Mouse (Mus musculus): ENCODE measurements at regions not wholly inside any gene's neighbourhood (a gene's known extent, or its start where the extent isn't known, plus 50 kb on each side); places are given as distances from the start of the nearest gene placed in this dataset.
"Not testable (repeated sequence)": the region's sequence is repeated elsewhere in the genome, so short reads cannot be mapped to it uniquely, and the experiment has no call there.

DNA sequence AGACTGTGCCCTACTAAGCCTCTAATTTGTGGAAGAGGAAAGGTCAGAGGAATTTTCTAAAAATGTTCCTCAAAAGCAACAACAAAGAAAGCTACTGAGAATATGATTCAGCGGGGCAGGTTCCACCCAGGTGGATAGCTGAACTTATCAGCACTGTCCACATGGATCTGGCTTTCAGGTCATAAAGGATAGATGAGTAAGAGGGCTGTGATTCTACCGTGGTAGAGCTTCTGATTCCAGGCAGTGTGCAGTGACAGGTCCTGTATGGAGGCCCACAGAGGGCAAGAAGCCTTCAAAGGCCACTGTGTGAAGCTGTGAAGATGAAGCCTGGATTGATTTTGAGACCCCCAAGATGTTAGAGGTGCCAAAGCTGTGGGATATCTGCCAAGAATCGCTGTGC is 51.8 kb downstream of the Teddm3 start:
- DNase-seq (ENCODE audit: low spot score in 2 of 2) = not testable (repeated sequence)

- not testable (repeated sequence) for DNase-seq (ENCODE audit: low spot score in 2 of 2)
Measured at GRCm38 (mm10) chr16:21100126-21100525, 53.7 kb downstream of the Teddm3 start.

GRCm38 (mm10) chr16:21074779-21075148 is 79.0 kb downstream of the Teddm3 start:
- DNase-seq (ENCODE audit: low spot score in 2 of 2) = no peak

DNA sequence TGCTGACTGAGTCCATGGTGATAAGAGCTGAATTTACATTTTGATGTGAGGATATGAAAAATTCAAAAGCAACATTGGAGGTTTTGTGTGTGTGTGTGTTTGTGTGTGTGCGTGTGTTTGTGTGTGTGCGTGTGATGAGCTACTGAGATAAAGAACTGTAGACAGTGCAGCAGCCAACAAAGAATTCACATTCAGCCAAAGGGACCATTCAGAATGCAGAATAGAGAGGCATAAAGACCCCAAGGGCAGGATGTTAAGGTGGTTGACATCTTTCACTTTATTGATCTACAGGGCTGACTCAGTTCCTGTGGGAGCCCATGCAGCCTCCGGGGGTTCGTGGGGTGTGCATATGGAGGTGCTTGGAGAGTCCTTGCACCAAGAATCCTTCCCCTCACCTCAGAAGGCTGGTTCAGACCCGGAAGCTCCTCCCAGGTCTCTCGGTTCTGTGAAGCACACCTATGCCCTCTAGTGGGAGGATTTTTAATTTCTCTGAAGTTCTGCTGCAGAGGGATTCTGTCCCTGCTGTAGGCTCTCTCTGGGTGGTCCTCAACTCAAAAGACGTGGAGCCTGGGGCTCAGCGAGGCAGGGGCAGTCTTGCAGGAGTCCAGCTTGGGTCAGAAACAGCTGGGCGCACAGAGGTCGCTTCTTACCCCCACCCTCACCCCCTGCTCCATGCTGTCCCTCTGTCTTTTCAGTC is 79.6 kb downstream of the Teddm3 start:
- not testable (repeated sequence) for DNase-seq (ENCODE audit: low spot score in 2 of 2)

- no peak for DNase-seq (ENCODE audit: low spot score in 2 of 2)
Measured at GRCm38 (mm10) chr16:21060211-21060610, 93.6 kb downstream of the Teddm3 start.

- no peak for DNase-seq (ENCODE audit: low spot score in 2 of 2)
Measured at GRCm38 (mm10) chr16:21054772-21055171, 99.0 kb downstream of the Teddm3 start.

DNA sequence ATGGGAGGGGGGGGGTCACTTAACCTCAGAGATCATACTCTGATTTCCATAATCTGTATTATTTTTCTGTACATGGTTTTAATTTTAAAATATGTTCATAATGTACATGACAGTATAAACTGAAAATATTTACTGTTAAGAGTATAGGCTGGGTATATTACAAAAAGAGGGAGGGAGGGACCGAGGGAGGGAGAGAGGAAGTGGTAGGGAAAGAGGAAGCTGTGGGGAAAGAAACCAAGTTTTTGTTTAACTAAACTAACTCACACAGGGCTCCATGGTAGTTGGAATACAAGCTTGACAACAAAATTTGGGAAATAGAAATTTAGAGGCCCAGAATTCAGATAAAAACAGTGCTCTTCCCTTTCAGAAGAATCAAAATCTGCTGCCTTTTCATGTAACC is 131.7 kb downstream of the Teddm3 start:
- DNase-seq (ENCODE audit: low spot score in 2 of 2) = not testable (repeated sequence)

DNA sequence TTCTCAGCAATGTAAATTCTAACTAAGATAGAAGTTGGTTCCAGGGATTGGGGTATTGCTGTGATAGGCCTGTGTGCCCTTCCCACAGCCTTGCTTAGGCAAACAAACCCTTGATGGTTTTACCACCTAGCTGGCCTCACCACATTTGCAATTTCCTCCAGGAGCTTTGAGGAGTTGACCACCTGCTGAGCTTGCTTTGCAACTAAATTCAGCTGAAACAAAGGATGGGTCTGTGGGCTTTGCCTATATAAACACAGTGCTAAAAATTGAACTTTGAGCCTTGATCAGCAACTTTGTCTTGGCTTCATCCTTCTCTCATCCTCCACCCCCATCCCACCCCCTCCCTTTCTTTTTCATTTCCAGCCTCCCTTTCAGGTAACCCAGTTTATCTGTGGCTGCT is 148.9 kb downstream of the Teddm3 start:
- no peak for DNase-seq (ENCODE audit: low spot score in 2 of 2)

- DNase-seq (ENCODE audit: low spot score in 2 of 2) = no peak
Measured at GRCm38 (mm10) chr16:21001126-21001525, 152.7 kb downstream of the Teddm3 start.

- DNase-seq (ENCODE audit: low spot score in 2 of 2) = no peak
Measured at GRCm38 (mm10) chr16:20990524-20990923, 163.3 kb downstream of the Teddm3 start.

DNA sequence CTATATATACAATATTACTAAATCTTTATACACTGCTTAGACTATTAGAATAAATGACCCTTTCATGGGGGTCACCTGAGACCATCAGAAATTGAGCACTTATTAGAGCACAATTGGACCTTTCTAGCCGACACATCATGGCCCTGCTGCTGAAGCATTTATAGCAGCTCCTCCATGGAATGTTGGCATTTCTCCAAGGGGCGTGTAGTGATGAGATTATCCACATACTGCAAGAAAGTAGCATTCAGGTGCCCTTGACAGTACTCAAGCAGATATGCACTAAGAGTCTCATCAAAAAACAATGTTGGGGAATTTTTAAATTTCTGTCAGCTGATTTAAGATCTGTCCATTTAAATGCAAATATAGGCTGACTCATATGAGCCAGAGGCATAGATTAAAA is 178.4 kb downstream of the Teddm3 start:
- DNase-seq (ENCODE audit: low spot score in 2 of 2) = no peak

- no peak for DNase-seq (ENCODE audit: low spot score in 2 of 2)
Measured at GRCm38 (mm10) chr16:20972442-20972841, 181.4 kb downstream of the Teddm3 start.

GRCm38 (mm10) chr16:20958905-20959304 is 194.9 kb downstream of the Teddm3 start:
- no peak for DNase-seq (ENCODE audit: low spot score in 2 of 2)

DNA sequence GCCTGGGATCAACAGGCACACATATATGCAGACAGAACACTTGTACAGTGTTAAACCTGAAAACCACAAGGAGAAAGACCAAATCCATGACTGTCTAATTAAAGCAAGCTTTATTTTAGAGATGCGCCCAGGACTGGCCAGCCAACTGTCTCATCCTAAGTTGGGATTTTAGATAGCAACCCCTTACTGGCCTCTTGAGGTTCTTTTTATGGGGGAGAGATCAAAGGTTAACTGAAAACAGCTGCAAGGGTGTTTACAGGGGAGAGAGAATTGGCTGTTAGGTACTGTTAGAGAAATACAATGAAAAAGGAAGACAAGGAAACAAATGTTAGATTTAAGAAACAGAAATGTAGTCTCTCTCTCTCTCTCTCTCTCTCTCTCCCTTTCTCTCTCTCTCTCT is 202.4 kb upstream of the Thpo start:
- no peak for DNase-seq (ENCODE audit: low spot score in 2 of 2)

GRCm38 (mm10) chr16:20934846-20935245 is 200.5 kb upstream of the Thpo start:
- DNase-seq (ENCODE audit: low spot score in 2 of 2) = not testable (repeated sequence)

- not testable (repeated sequence) for DNase-seq (ENCODE audit: low spot score in 2 of 2)
Measured at GRCm38 (mm10) chr16:20930003-20930402, 195.7 kb upstream of the Thpo start.

DNA sequence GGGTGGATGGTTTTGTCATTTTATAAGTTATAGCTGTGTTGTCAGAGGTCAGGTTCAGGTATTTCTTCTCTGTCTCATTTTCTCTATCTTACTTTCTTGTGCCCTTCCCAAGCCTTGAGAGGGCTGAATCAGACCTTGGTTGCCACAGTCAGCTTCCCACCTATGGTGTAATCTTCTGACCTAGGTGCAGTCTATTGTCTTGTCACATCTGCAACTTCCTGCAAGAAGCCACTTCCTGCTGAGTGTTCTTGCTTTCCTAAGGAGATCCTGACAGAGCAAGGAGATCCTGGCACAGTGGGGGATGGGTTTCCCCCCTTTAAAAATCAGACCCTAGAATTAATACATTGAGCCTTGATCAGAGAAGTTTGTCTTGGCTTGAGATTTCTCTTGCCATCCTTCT is 191.5 kb upstream of the Thpo start:
- not testable (repeated sequence) for DNase-seq (ENCODE audit: low spot score in 2 of 2)

DNA sequence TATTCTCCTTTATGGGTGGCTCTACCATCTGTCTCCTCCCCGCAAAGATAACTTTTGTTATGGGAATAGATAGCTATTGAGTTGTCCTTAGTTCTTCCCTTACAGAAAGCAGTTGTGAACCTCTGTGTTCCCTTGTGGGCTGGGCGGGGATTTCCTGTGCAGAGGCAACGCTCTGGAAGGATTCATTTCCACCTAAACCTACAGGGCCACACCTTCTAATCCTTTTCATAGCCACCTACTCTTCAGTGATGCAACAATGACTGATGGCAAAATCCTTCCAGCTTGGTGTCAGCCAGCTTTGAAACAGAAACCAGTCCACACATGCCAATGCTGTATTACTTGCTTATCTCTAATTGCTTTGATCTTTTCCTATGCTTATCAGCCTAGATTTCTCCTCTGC is 176.6 kb upstream of the Thpo start:
- not testable (repeated sequence) for DNase-seq (ENCODE audit: low spot score in 2 of 2)

DNA sequence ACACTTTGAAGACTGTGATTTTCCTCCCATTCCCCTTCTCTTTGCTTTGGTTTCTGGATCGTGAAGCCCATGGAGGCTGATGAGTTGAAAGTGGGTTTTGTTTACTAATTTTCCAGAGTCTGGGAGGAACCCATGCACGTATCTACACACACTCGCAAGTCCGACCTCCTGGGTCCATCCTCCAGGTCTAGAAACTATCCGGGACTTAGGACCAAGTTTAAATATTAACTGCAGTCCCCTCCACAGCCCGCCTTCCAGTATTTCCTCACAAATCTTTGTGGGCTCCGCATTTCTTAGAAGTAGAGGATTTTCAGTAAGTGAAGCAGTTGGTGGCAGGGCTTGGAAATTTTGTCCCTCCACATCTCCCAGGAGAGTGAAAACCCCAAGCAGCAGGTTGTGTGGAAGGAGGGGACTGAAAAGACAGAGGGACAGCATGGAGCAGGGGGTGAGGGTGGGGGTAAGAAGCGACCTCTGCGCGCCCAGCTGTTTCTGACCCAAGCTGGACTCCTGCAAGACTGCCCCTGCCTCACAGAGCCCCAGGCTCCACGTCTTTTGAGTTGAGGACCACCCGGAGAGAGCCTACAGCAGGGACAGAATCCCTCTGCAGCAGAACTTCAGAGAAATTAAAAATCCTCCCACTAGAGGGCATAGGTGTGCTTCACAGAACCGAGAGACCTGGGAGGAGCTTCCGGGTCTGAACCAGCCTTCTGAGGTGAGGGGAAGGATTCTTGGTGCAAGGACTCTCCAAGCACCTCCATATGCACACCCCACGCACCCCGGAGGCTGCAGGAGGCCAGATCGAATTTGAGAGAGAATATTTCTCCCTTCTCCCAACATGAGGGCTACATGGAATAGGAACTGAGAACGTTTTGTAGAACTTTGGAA is 174.4 kb upstream of the Thpo start:
- not testable (repeated sequence) for DNase-seq (ENCODE audit: low spot score in 2 of 2)

DNA sequence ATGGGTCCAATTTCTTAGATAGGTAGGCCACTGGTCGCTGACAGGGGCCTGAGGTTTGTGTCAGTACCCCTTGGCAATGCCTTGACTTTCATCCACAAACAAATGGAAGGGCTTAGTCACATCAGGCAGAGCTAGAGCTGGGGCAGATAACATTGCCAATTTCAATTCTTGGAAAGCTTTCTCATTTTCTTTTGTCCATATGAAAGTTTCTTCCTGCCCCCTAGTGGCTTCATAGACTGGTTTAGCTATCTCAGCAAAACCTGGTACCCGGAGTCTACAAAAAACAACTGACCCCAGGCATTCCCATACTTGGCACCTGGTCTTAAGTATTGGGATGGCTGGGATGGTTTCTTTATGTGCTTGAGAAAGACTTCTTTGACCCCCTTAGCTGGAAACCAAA is 161.4 kb upstream of the Thpo start:
- DNase-seq (ENCODE audit: low spot score in 2 of 2) = no peak

DNA sequence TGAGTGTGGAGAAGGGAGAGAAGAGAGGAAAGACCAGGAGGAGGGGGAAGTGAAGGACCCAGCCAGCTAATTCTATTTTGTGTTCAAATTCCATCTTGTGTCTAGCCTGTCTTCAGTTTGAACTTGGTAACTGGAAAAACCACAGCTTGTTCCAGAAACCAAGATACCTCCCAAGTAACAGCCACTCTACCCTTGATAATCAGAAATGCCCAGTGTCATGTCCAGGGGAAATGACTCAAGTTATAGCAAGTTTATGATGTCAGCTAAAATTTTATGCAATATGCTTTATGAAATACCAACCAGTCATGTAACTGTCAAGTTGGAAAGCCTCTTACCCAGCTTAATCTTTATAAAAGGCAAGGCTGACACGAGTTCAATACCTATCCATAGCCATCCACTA is 137.4 kb upstream of the Thpo start:
- no peak for DNase-seq (ENCODE audit: low spot score in 2 of 2)

DNA sequence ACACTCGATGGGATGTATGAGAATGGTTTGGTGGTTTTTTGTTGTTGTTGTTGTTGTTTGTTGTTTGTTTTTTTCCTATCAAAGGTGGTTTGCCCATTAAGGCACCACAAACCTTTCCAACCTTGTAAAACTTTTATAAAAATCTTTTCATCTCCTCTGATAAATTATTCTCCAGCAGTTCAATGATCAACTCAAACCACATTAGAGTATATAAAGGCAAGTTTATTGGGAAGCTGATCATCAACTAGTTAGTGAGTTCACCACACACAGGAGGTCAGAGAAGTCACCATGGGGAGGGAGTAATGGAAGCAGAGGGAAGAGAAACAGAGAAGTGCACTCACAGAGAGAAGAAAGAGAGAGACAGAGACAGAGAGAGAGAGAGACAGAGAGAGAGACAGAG is 132.5 kb upstream of the Thpo start:
- no peak for DNase-seq (ENCODE audit: low spot score in 2 of 2)
